Mouse (Mus musculus): ENCODE measurements around the gene Gm17490. TPM values are rescaled to one million over a fixed set of nuclear protein-coding genes. Genes with fewer than 3 reads are reported as not detected.
"Not testable (repeated sequence)": the region's sequence is repeated elsewhere in the genome, so short reads cannot be mapped to it uniquely, and the experiment has no call there.

Gene Gm17490
- polyA plus RNA-seq, 1 experiment from 2014 or later, result not detected

- H3K9me3 ChIP-seq (ENCODE audit: low read length), result no peaks in the 10 kb centered on the region
- H3K4me2 ChIP-seq (replicated peaks; ENCODE audit: low read depth, low read length), result no peak overlapping the region
- WGBS, result 71% methylated on average over 3 of the region's 3 CpGs
- no peaks in the 10 kb centered on the region for H3K4me1 ChIP-seq (ENCODE audit: insufficient read depth, low read length)
- H3K9ac ChIP-seq (replicated peaks; ENCODE audit: low read length), result no peak overlapping the region
- no peak overlapping the region for H3K4me3 ChIP-seq (ENCODE audit: low read length)
- no peak for ATAC-seq (ENCODE audit: low FRiP score, low TSS enrichment)
- H3K27me3 ChIP-seq (ENCODE audit: insufficient read depth, low read length), result no peaks in the 10 kb centered on the region
- no peak overlapping the region for H3K27ac ChIP-seq (ENCODE audit: low read length)
- no peaks in the 10 kb centered on the region for H3K36me3 ChIP-seq (ENCODE audit: insufficient read depth, low read length)
Measured at GRCm38 (mm10) chr2:11636138-11636480, 10.0 kb upstream of the Gm17490 start.

- Histone ChIP-seq H3K4me3 (ENCODE audit: low read length) (no peak overlapping the region), H3K27me3 (ENCODE audit: insufficient read depth, low read length) (no peaks in the 10 kb centered on the region), H3K4me2 (replicated peaks; ENCODE audit: low read depth, low read length) (no peak overlapping the region), H3K9ac (replicated peaks; ENCODE audit: low read length) (no peak overlapping the region), H3K4me1 (ENCODE audit: insufficient read depth, low read length) (no peaks in the 10 kb centered on the region), H3K9me3 (ENCODE audit: low read length) (no peaks in the 10 kb centered on the region), H3K27ac (ENCODE audit: low read length) (no peak overlapping the region), H3K36me3 (ENCODE audit: insufficient read depth, low read length) (no peaks in the 10 kb centered on the region)
- ATAC-seq (ENCODE audit: low FRiP score, low TSS enrichment), result no peak
- 98% methylated on average over 5 of the region's 5 CpGs for WGBS
Measured at GRCm38 (mm10) chr2:11635471-11636137, 9.5 kb upstream of the Gm17490 start.

- H3K4me1 ChIP-seq (ENCODE audit: insufficient read depth, low read length), result no peaks in the 10 kb centered on the region
Measured at GRCm38 (mm10) chr2:11635035-11635434, 9.0 kb upstream of the Gm17490 start.

GRCm38 (mm10) chr2:11623726-11624125, 2.3 kb downstream of the Gm17490 start:
- Histone ChIP-seq H3K4me3 (ENCODE audit: low read length) (no peak overlapping the region), H3K4me1 (ENCODE audit: insufficient read depth, low read length) (no peaks in the 10 kb centered on the region), H3K9me3 (ENCODE audit: low read length) (no peaks in the 10 kb centered on the region), H3K27ac (ENCODE audit: low read length) (no peak overlapping the region), H3K4me2 (replicated peaks; ENCODE audit: low read depth, low read length) (no peak overlapping the region), H3K36me3 (ENCODE audit: insufficient read depth, low read length) (no peaks in the 10 kb centered on the region), H3K27me3 (ENCODE audit: insufficient read depth, low read length) (no peaks in the 10 kb centered on the region), H3K9ac (replicated peaks; ENCODE audit: low read length) (no peak overlapping the region)
- no peak for ATAC-seq (ENCODE audit: low FRiP score, low TSS enrichment)
- 87% methylated on average over 2 of the region's 2 CpGs for WGBS

More at GRCm38 (mm10) chr2:11635035-11635434, 9.0 kb upstream of the Gm17490 start:
- 86% methylated on average over 6 of the region's 6 CpGs for WGBS
- H3K4me3 ChIP-seq (ENCODE audit: low read length), result no peak overlapping the region
- no peak overlapping the region for H3K27ac ChIP-seq (ENCODE audit: low read length)
- H3K9me3 ChIP-seq (ENCODE audit: low read length), result no peaks in the 10 kb centered on the region
- ATAC-seq (ENCODE audit: low FRiP score, low TSS enrichment), result no peak
- H3K27me3 ChIP-seq (ENCODE audit: insufficient read depth, low read length), result no peaks in the 10 kb centered on the region
- no peak overlapping the region for H3K9ac ChIP-seq (replicated peaks; ENCODE audit: low read length)
- no peaks in the 10 kb centered on the region for H3K36me3 ChIP-seq (ENCODE audit: insufficient read depth, low read length)
- no peak overlapping the region for H3K4me2 ChIP-seq (replicated peaks; ENCODE audit: low read depth, low read length)

- no peak for ATAC-seq (ENCODE audit: low FRiP score, low TSS enrichment)
- Histone ChIP-seq H3K27ac (ENCODE audit: low read length) (no peak overlapping the region), H3K9ac (replicated peaks; ENCODE audit: low read length) (no peak overlapping the region), H3K4me3 (ENCODE audit: low read length) (no peak overlapping the region), H3K9me3 (ENCODE audit: low read length) (no peaks in the 10 kb centered on the region), H3K36me3 (ENCODE audit: insufficient read depth, low read length) (no peaks in the 10 kb centered on the region), H3K4me1 (ENCODE audit: insufficient read depth, low read length) (no peaks in the 10 kb centered on the region), H3K4me2 (replicated peaks; ENCODE audit: low read depth, low read length) (no peak overlapping the region), H3K27me3 (ENCODE audit: insufficient read depth, low read length) (no peaks in the 10 kb centered on the region)
- WGBS, result 90% methylated on average over 8 of the region's 8 CpGs
Measured at GRCm38 (mm10) chr2:11623173-11623572, 2.9 kb downstream of the Gm17490 start.

- no peak for ATAC-seq (ENCODE audit: low FRiP score, low TSS enrichment)
- H3K4me2 ChIP-seq (replicated peaks; ENCODE audit: low read depth, low read length), result no peak overlapping the region
- H3K4me3 ChIP-seq (ENCODE audit: low read length), result no peak overlapping the region
- H3K27ac ChIP-seq (ENCODE audit: low read length), result no peak overlapping the region
- no peaks in the 10 kb centered on the region for H3K4me1 ChIP-seq (ENCODE audit: insufficient read depth, low read length)
- WGBS, result 98% methylated on average over 2 of the region's 2 CpGs
- H3K27me3 ChIP-seq (ENCODE audit: insufficient read depth, low read length), result no peaks in the 10 kb centered on the region
- H3K9me3 ChIP-seq (ENCODE audit: low read length), result peaks cover 6% of the 10 kb centered on the region
- no peak overlapping the region for H3K9ac ChIP-seq (replicated peaks; ENCODE audit: low read length)
- H3K36me3 ChIP-seq (ENCODE audit: insufficient read depth, low read length), result no peaks in the 10 kb centered on the region
Measured at GRCm38 (mm10) chr2:11619598-11619997, 6.5 kb downstream of the Gm17490 start.

GRCm38 (mm10) chr2:11616846-11617245, 9.2 kb downstream of the Gm17490 start:
- ATAC-seq (ENCODE audit: low FRiP score, low TSS enrichment), result no peak
- no peak overlapping the region for H3K27ac ChIP-seq (ENCODE audit: low read length)
- H3K36me3 ChIP-seq (ENCODE audit: insufficient read depth, low read length), result no peaks in the 10 kb centered on the region
- no peaks in the 10 kb centered on the region for H3K27me3 ChIP-seq (ENCODE audit: insufficient read depth, low read length)
- H3K4me3 ChIP-seq (ENCODE audit: low read length), result no peak overlapping the region
- 90% methylated on average over 9 of the region's 9 CpGs for WGBS
- no peaks in the 10 kb centered on the region for H3K4me1 ChIP-seq (ENCODE audit: insufficient read depth, low read length)
- H3K4me2 ChIP-seq (replicated peaks; ENCODE audit: low read depth, low read length), result no peak overlapping the region
- peaks cover 6% of the 10 kb centered on the region for H3K9me3 ChIP-seq (ENCODE audit: low read length)
- no peak overlapping the region for H3K9ac ChIP-seq (replicated peaks; ENCODE audit: low read length)

- H3K27ac ChIP-seq (ENCODE audit: low read length); ATAC-seq (ENCODE audit: low FRiP score, low TSS enrichment): not testable (repeated sequence)
Measured at GRCm38 (mm10) chr2:11612939-11613338, 13.1 kb downstream of the Gm17490 start.

GRCm38 (mm10) chr2:11606718-11607117, 19.3 kb downstream of the Gm17490 start:
- WGBS, result 77% methylated on average over 4 of the region's 4 CpGs
- H3K27ac ChIP-seq (ENCODE audit: low read length), result not testable (repeated sequence)

More at GRCm38 (mm10) chr2:11612939-11613338, 13.1 kb downstream of the Gm17490 start:
- WGBS, result 89% methylated on average over 6 of the region's 6 CpGs
- H3K9ac ChIP-seq (replicated peaks; ENCODE audit: low read length); H3K36me3 ChIP-seq (ENCODE audit: insufficient read depth, low read length); H3K9me3 ChIP-seq (ENCODE audit: low read length); H3K4me3 ChIP-seq (ENCODE audit: low read length); H3K4me2 ChIP-seq (replicated peaks; ENCODE audit: low read depth, low read length); H3K27me3 ChIP-seq (ENCODE audit: insufficient read depth, low read length); H3K4me1 ChIP-seq (ENCODE audit: insufficient read depth, low read length): not testable (repeated sequence)

GRCm38 (mm10) chr2:11604911-11605310, 21.2 kb downstream of the Gm17490 start:
- H3K4me1 ChIP-seq (ENCODE audit: insufficient read depth, low read length), result peaks cover 12% of the 10 kb centered on the region
- no peak overlapping the region for H3K4me2 ChIP-seq (replicated peaks; ENCODE audit: low read depth, low read length)
- H3K27ac ChIP-seq (ENCODE audit: low read length), result no peak overlapping the region
- H3K36me3 ChIP-seq (ENCODE audit: insufficient read depth, low read length), result peaks cover 8% of the 10 kb centered on the region
- no peak overlapping the region for H3K4me3 ChIP-seq (ENCODE audit: low read length)
- H3K9ac ChIP-seq (replicated peaks; ENCODE audit: low read length), result no peak overlapping the region
- ATAC-seq (ENCODE audit: low FRiP score, low TSS enrichment), result no peak
- no peaks in the 10 kb centered on the region for H3K9me3 ChIP-seq (ENCODE audit: low read length)
- H3K27me3 ChIP-seq (ENCODE audit: insufficient read depth, low read length), result no peaks in the 10 kb centered on the region

More at GRCm38 (mm10) chr2:11606718-11607117, 19.3 kb downstream of the Gm17490 start:
- H3K9me3 ChIP-seq (ENCODE audit: low read length); ATAC-seq (ENCODE audit: low FRiP score, low TSS enrichment); H3K9ac ChIP-seq (replicated peaks; ENCODE audit: low read length); H3K4me3 ChIP-seq (ENCODE audit: low read length); H3K4me1 ChIP-seq (ENCODE audit: insufficient read depth, low read length); H3K4me2 ChIP-seq (replicated peaks; ENCODE audit: low read depth, low read length); H3K27me3 ChIP-seq (ENCODE audit: insufficient read depth, low read length); H3K36me3 ChIP-seq (ENCODE audit: insufficient read depth, low read length): not testable (repeated sequence)

Measured in kidney, embryonic 16.5 days (tissue).